Mouse (Mus musculus): Measurements from ENCODE around the gene Rpl36al. TPM values are rescaled to one million over a fixed set of nuclear protein-coding genes. Genes with fewer than 3 reads are reported as not detected.

Gene Rpl36al
- polyA plus RNA-seq, 1 experiment from 2014 or later, result 471 TPM

DNA sequence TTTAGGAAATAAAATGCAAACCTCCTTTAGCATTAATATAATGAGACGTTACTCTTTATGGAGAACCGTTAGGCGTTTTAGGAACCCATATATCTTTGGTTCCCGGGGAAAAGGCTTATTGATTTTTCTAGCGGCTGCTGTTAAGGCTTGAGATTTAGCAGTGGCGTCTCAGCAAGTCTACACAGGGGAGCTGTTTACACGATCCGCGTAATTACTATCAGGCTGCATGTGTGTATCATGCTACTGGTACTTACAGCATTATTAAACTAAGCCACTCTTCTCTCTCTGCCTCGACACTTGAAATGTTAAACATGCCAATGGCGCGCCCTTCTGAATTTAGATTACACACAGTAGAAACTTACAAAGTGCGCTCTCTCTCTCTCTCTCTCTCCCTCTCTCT lies 33.8 kb downstream of the Rpl36al start:
- ATAC-seq (ENCODE audit: extremely low read depth, insufficient number of reproducible peaks, low FRiP score, low TSS enrichment), result no peak
- Histone ChIP-seq H3K27me3 (replicated peaks) (no peaks in the 10 kb centered on the region), H3K36me3 (no peaks in the 10 kb centered on the region), H3K4me2 (no peak overlapping the region), H3K27ac (replicated peaks) (no peak overlapping the region), H3K4me3 (no peak overlapping the region), H3K4me1 (peaks cover 4% of the 10 kb centered on the region; the same call in 1 of the 2 replicates), H3K9me3 (no peaks in the 10 kb centered on the region), H3K9ac (no peak overlapping the region)
- 77% methylated on average over 13 of the region's 13 CpGs for WGBS

DNA sequence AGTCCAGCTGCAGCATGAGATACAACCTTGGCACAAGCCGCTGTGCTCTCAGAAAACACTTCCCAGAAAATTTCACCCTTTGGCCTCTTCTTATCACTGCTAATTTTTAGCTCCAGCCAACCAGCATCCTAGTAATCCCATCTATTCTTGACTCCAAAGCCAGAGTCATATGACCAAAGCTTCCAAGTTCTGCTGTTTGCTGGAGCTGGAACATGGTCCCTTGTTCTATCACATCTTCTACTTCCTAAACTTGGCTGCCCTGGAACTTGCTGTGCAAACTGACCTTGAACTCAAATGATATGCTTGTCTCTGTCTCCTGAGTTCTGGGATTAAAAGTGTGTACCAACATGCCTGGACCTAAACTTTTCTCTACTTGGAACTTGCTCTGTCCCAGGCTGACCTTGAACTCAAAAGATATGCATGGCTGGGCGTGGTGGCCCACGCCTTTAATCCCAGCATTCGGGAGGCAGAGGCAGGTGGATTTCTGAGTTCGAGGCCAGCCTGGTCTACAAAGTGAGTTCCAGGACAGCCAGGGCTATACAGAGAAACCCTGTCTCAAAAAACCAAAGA lies 36.6 kb downstream of the Rpl36al start:
- H3K4me1 ChIP-seq, result peaks cover 4% of the 10 kb centered on the region; the same call in 1 of the 2 replicates
- ATAC-seq (ENCODE audit: extremely low read depth, insufficient number of reproducible peaks, low FRiP score, low TSS enrichment), result no peak
- no peak overlapping the region for H3K9ac ChIP-seq
- H3K36me3 ChIP-seq, result no peaks in the 10 kb centered on the region
- H3K27ac ChIP-seq (replicated peaks), result no peak overlapping the region
- no peaks in the 10 kb centered on the region for H3K27me3 ChIP-seq (replicated peaks)
- no peak overlapping the region for H3K4me2 ChIP-seq
- no peak overlapping the region for H3K4me3 ChIP-seq
- WGBS, result 82% methylated on average over 5 of the region's 5 CpGs
- no peaks in the 10 kb centered on the region for H3K9me3 ChIP-seq

DNA sequence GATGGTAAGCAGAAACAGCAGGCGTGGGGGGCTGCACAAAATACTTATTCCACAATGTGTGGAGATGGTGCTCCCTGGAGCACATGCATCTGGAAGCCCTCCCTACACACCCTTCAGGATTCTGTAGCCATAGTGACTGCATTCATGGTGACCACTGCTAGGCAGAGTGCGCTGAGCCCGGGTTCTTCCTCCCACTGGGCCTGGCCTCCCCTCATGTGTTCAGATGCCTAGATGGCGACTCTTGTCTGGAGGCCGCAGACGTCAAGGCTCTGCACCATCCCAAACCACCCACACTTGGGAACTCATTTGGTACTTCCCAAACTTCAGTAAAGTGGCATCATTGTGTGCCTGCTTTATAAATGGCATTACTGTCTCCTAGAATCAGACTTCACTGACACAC lies 40.4 kb downstream of the Rpl36al start:
- H3K36me3 ChIP-seq, result no peaks in the 10 kb centered on the region
- H3K27ac ChIP-seq (replicated peaks), result no peak overlapping the region
- peaks cover 4% of the 10 kb centered on the region; the same call in 1 of the 2 replicates for H3K4me1 ChIP-seq
- H3K27me3 ChIP-seq (replicated peaks), result no peaks in the 10 kb centered on the region
- no peaks in the 10 kb centered on the region for H3K9me3 ChIP-seq
- WGBS, result 79% methylated on average over 6 of the region's 6 CpGs
- ATAC-seq (ENCODE audit: extremely low read depth, insufficient number of reproducible peaks, low FRiP score, low TSS enrichment), result no peak
- H3K9ac ChIP-seq, result no peak overlapping the region
- no peak overlapping the region for H3K4me3 ChIP-seq
- no peak overlapping the region for H3K4me2 ChIP-seq

GRCm38 (mm10) chr12:69139841-69140240 lies 44.0 kb downstream of the Rpl36al start:
- Histone ChIP-seq H3K27me3 (replicated peaks) (no peaks in the 10 kb centered on the region), H3K9me3 (no peaks in the 10 kb centered on the region), H3K4me3 (no peak overlapping the region), H3K4me2 (no peak overlapping the region), H3K27ac (replicated peaks) (no peak overlapping the region), H3K4me1 (no peaks in the 10 kb centered on the region), H3K36me3 (no peaks in the 10 kb centered on the region), H3K9ac (no peak overlapping the region)
- ATAC-seq (ENCODE audit: extremely low read depth, insufficient number of reproducible peaks, low FRiP score, low TSS enrichment), result no peak
- WGBS, result 78% methylated on average over 7 of the region's 7 CpGs

GRCm38 (mm10) chr12:69139201-69139600 lies 44.7 kb downstream of the Rpl36al start:
- Histone ChIP-seq H3K36me3 (no peaks in the 10 kb centered on the region), H3K4me3 (no peak overlapping the region), H3K9me3 (no peaks in the 10 kb centered on the region), H3K27me3 (replicated peaks) (no peaks in the 10 kb centered on the region), H3K4me2 (no peak overlapping the region), H3K4me1 (no peaks in the 10 kb centered on the region), H3K27ac (replicated peaks) (no peak overlapping the region), H3K9ac (no peak overlapping the region)
- no peak for ATAC-seq (ENCODE audit: extremely low read depth, insufficient number of reproducible peaks, low FRiP score, low TSS enrichment)
- WGBS, result 75% methylated on average over 3 of the region's 3 CpGs

Small RNA genes lying within 50 kb of the gene (microRNA-seq; reads per million reads assigned to microRNA genes)
- gene Gm47287 (not detected), gene Gm47295 (1.2 reads per million)

Other genes starting within 250 kb of the Rpl36al start
- 1,386 and 1,427 TPM in 2 replicates for gene Rps29, start 24.9 kb downstream of the Rpl36al start, polyA plus RNA-seq (2015; fragmentation: Nextera tagmentation; extraction: Ambion mirVana)
- 12.8 and 18.0 TPM in 2 replicates for gene Lrr1, start 15.3 kb downstream of the Rpl36al start, polyA plus RNA-seq (2015; fragmentation: Nextera tagmentation; extraction: Ambion mirVana)
- 36.5 and 36.8 TPM in 2 replicates for gene Mgat2, start 74 bp upstream of the Rpl36al start, polyA plus RNA-seq (2015; fragmentation: Nextera tagmentation; extraction: Ambion mirVana)
- gene Gm49383, start 13.0 kb upstream of the Rpl36al start, polyA plus RNA-seq (2015; fragmentation: Nextera tagmentation; extraction: Ambion mirVana), result 19.0 and 20.5 TPM in 2 replicates
- gene Dnaaf2, start 14.3 kb upstream of the Rpl36al start, polyA plus RNA-seq (2015; fragmentation: Nextera tagmentation; extraction: Ambion mirVana), result 6.4 and 6.8 TPM in 2 replicates
- gene Gm49384, start 20.2 kb upstream of the Rpl36al start, polyA plus RNA-seq (2015; fragmentation: Nextera tagmentation; extraction: Ambion mirVana), result 14.2 and 20.8 TPM in 2 replicates
- gene Pole2, start 44.1 kb upstream of the Rpl36al start, polyA plus RNA-seq (2015; fragmentation: Nextera tagmentation; extraction: Ambion mirVana), result 14.6 and 18.5 TPM in 2 replicates
- 8.6 and 9.8 TPM in 2 replicates for gene Klhdc1, start 57.1 kb upstream of the Rpl36al start, polyA plus RNA-seq (2015; fragmentation: Nextera tagmentation; extraction: Ambion mirVana)
- gene Klhdc2, start 112.6 kb upstream of the Rpl36al start, polyA plus RNA-seq (2015; fragmentation: Nextera tagmentation; extraction: Ambion mirVana), result 118 and 123 TPM in 2 replicates
- gene Nemf, start 173.1 kb upstream of the Rpl36al start, polyA plus RNA-seq (2015; fragmentation: Nextera tagmentation; extraction: Ambion mirVana), result 56.4 and 64.7 TPM in 2 replicates
- gene Arf6, start 188.1 kb upstream of the Rpl36al start, polyA plus RNA-seq (2015; fragmentation: Nextera tagmentation; extraction: Ambion mirVana), result 31.5 and 31.9 TPM in 2 replicates
- 0.88 and 0.94 TPM in 2 replicates for gene Gm9887, start 188.4 kb upstream of the Rpl36al start, polyA plus RNA-seq (2015; fragmentation: Nextera tagmentation; extraction: Ambion mirVana)

All from heart, embryonic 13.5 days (tissue).